Mouse (Mus musculus): Measurements from ENCODE around the gene Gm20695. TPM values are rescaled to one million over a fixed set of nuclear protein-coding genes. Genes with fewer than 3 reads are reported as not detected.
A peak's percentile ranks its signal among the peaks of the same experiment; 100 is the strongest.

The Gm20695 gene
- total RNA-seq, 2 experiments from 2014 or later = not detected

GRCm38 (mm10) chr16:3895173-3895792 is 10.8 kb downstream of the Gm20695 start:
- DNase-seq = peak; percentile 64 to 89

GRCm38 (mm10) chr16:3896046-3896445 is 11.6 kb downstream of the Gm20695 start:
- no peak for DNase-seq

GRCm38 (mm10) chr16:3896553-3896952 is 12.1 kb downstream of the Gm20695 start:
- no peak for DNase-seq

- no peak for DNase-seq
Observed at GRCm38 (mm10) chr16:3907471-3907870, 23.0 kb downstream of the Gm20695 start.

- DNase-seq = peak; percentile 95 to 96
Observed at GRCm38 (mm10) chr16:3908537-3909111, 24.2 kb downstream of the Gm20695 start, which contains the start of the genes 1700037C18Rik and Cluap1. Gene 1700037C18Rik (minus strand): TSS chr16:3908689. Gene Cluap1 (plus strand): TSS chr16:3908801.

- DNase-seq = no peak
Observed at GRCm38 (mm10) chr16:3909118-3909517, 24.7 kb downstream of the Gm20695 start.

GRCm38 (mm10) chr16:3920756-3921155 is 36.3 kb downstream of the Gm20695 start:
- peak in 1 of 2 experiments; percentile 25 for DNase-seq

GRCm38 (mm10) chr16:3923515-3923914 is 39.1 kb downstream of the Gm20695 start:
- DNase-seq = no peak

GRCm38 (mm10) chr16:3923966-3924365 is 39.5 kb downstream of the Gm20695 start:
- no peak for DNase-seq

- no peak for DNase-seq
Observed at GRCm38 (mm10) chr16:3928582-3928981, 44.1 kb downstream of the Gm20695 start.

GRCm38 (mm10) chr16:3929151-3929550 is 44.7 kb downstream of the Gm20695 start:
- peak; percentile 12 to 51 for DNase-seq

GRCm38 (mm10) chr16:3933536-3933935 is 49.1 kb downstream of the Gm20695 start:
- no peak for DNase-seq

- DNase-seq = no peak
Observed at GRCm38 (mm10) chr16:3934091-3934490, 49.6 kb downstream of the Gm20695 start.

- DNase-seq = no peak
Observed at GRCm38 (mm10) chr16:3934701-3935100, 50.3 kb downstream of the Gm20695 start.

- DNase-seq = no peak
Observed at GRCm38 (mm10) chr16:3951141-3951540, 66.7 kb downstream of the Gm20695 start.

- peak; percentile 55 to 71 for DNase-seq
Observed at GRCm38 (mm10) chr16:3956369-3956768, 71.9 kb downstream of the Gm20695 start.

GRCm38 (mm10) chr16:3959261-3959660 is 74.8 kb downstream of the Gm20695 start:
- peak; percentile 36 to 39 for DNase-seq

- no peak for DNase-seq
Observed at GRCm38 (mm10) chr16:3964990-3965389, 80.5 kb downstream of the Gm20695 start.

- no peak for DNase-seq
Observed at GRCm38 (mm10) chr16:3965534-3965933, 81.1 kb downstream of the Gm20695 start.

Small RNA genes lying within 50 kb of the gene (microRNA-seq; reads per million reads assigned to microRNA genes)
- 0 reads per million in 2 experiments for gene Gm23493

Other genes starting within 250 kb of the Gm20695 start
- gene Mefv, start 166.6 kb upstream of the Gm20695 start, total RNA-seq (2021) = under 1 TPM in 1 of 2 experiments, not detected in 1; 0.12 TPM
- 1 to 10 TPM; 7.4 to 8.7 TPM for gene Zfp263, start 140.6 kb upstream of the Gm20695 start, total RNA-seq (2021)
- gene Olfr15, start 53.8 kb upstream of the Gm20695 start, total RNA-seq (2021) = not detected
- gene Zfp174, start 37.4 kb upstream of the Gm20695 start, total RNA-seq (2021) = 1 to 10 TPM; 1.3 to 1.4 TPM
- gene Naa60, start 12.3 kb upstream of the Gm20695 start, total RNA-seq (2021) = 10 to 100 TPM; 39.6 to 56.8 TPM
- gene Zfp597, start 87 bp upstream of the Gm20695 start, total RNA-seq (2021) = 10 to 100 TPM in 1 of 2 experiments, 1 to 10 TPM in 1; 9.6 to 10.7 TPM
- 1 to 10 TPM; 2.1 to 3.0 TPM for gene 1700037C18Rik, start 24.0 kb downstream of the Gm20695 start, total RNA-seq (2021)
- gene Cluap1, start 24.2 kb downstream of the Gm20695 start, total RNA-seq (2021) = 10 to 100 TPM; 10.9 to 11.6 TPM
- gene Nlrc3, start 92.0 kb downstream of the Gm20695 start, total RNA-seq (2021) = 1 to 10 TPM; 1.4 to 1.8 TPM
- 1 to 10 TPM; 7.7 to 8.8 TPM for gene Slx4, start 119.1 kb downstream of the Gm20695 start, total RNA-seq (2021)
- not detected for gene Dnase1, start 152.3 kb downstream of the Gm20695 start, total RNA-seq (2021)
- gene Trap1, start 193.2 kb downstream of the Gm20695 start, total RNA-seq (2021) = 100 to 1,000 TPM; 144 to 155 TPM

Measured in heart, adult 18-20 months (tissue).